Mouse (Mus musculus) adipocyte (in vitro differentiated cells): ENCODE data around the gene Spint2.

Experiments used
- DNase-seq: peaks from one replicate; pipeline ENCODE4 v3.0.0-alpha.2; 2016; ENCODE audit warnings: low spot score

The Spint2 gene

GRCm38 (mm10) chr7:29279924-29280323, 1.8 kb downstream of the Spint2 start:
- no peak for DNase-seq

GRCm38 (mm10) chr7:29279261-29279660, 2.5 kb downstream of the Spint2 start:
- DNase-seq: no peak

- no peak for DNase-seq
Observed at GRCm38 (mm10) chr7:29277510-29277909, 4.2 kb downstream of the Spint2 start.

- no peak for DNase-seq
Observed at GRCm38 (mm10) chr7:29276715-29277114, 5.0 kb downstream of the Spint2 start.

- DNase-seq: peak; percentile 46
Observed at GRCm38 (mm10) chr7:29271687-29272465, 9.8 kb downstream of the Spint2 start.

- DNase-seq: no peak
Observed at GRCm38 (mm10) chr7:29270445-29270844, 11.3 kb downstream of the Spint2 start.

- no peak for DNase-seq
Observed at GRCm38 (mm10) chr7:29266931-29267330, 14.8 kb downstream of the Spint2 start.

GRCm38 (mm10) chr7:29265636-29266035, 16.1 kb downstream of the Spint2 start:
- DNase-seq: no peak

- DNase-seq: no peak
Observed at GRCm38 (mm10) chr7:29263831-29264230, 17.9 kb downstream of the Spint2 start.

GRCm38 (mm10) chr7:29262151-29262550, 19.6 kb downstream of the Spint2 start:
- DNase-seq: no peak

- no peak for DNase-seq
Observed at GRCm38 (mm10) chr7:29259781-29260730, 21.7 kb downstream of the Spint2 start.

GRCm38 (mm10) chr7:29257368-29257767, 24.3 kb downstream of the Spint2 start:
- DNase-seq: peak; percentile 58

- DNase-seq: no peak
Observed at GRCm38 (mm10) chr7:29255875-29256274, 25.8 kb downstream of the Spint2 start.

GRCm38 (mm10) chr7:29253842-29254241, 27.9 kb downstream of the Spint2 start:
- no peak for DNase-seq

GRCm38 (mm10) chr7:29251166-29251565, 30.5 kb downstream of the Spint2 start:
- no peak for DNase-seq

- DNase-seq: no peak
Observed at GRCm38 (mm10) chr7:29248261-29248841, 33.4 kb downstream of the Spint2 start, which contains the start of gene 2200002D01Rik. Gene 2200002D01Rik, minus strand, starts transcription at chr7:29248466.

- no peak for DNase-seq
Observed at GRCm38 (mm10) chr7:29247706-29248105, 34.0 kb downstream of the Spint2 start.

- peak; percentile 22 for DNase-seq
Observed at GRCm38 (mm10) chr7:29247314-29247700, 34.4 kb downstream of the Spint2 start.

GRCm38 (mm10) chr7:29246619-29247313, 34.9 kb downstream of the Spint2 start:
- DNase-seq: no peak

- no peak for DNase-seq
Observed at GRCm38 (mm10) chr7:29246015-29246414, 35.7 kb downstream of the Spint2 start.

- no peak for DNase-seq
Observed at GRCm38 (mm10) chr7:29244732-29245416, 36.8 kb downstream of the Spint2 start.
